Mouse (Mus musculus): Measurements from ENCODE around the gene Lrch1. TPM values are rescaled to one million over a fixed set of nuclear protein-coding genes. Genes with fewer than 3 reads are reported as not detected.

Gene Lrch1
- polyA plus RNA-seq, 1 experiment from 2014 or later, result 16.6 TPM

- Histone ChIP-seq H3K27me3 (replicated peaks) (no peaks in the 10 kb centered on the region), H3K9me3 (replicated peaks) (peaks cover 5% of the 10 kb centered on the region; the same call in 1 of the 2 replicates), H3K4me2 (no peak overlapping the region), H3K4me3 (no peak overlapping the region), H3K4me1 (replicated peaks) (peaks cover 8% of the 10 kb centered on the region; the same call in 1 of the 2 replicates), H3K36me3 (peaks cover 15% of the 10 kb centered on the region), H3K27ac (ENCODE audit: poor library complexity, severe bottlenecking) (no peak overlapping the region), H3K9ac (no peak overlapping the region)
- 55% methylated on average over 10 of the region's 10 CpGs for WGBS
- no peak for ATAC-seq (ENCODE audit: insufficient number of reproducible peaks, low FRiP score)
Measured at GRCm38 (mm10) chr14:74764191-74764918, 183.3 kb downstream of the Lrch1 start.

- 98% methylated on average over 6 of the region's 6 CpGs for WGBS
- H3K4me1 ChIP-seq (replicated peaks), result peaks cover 15% of the 10 kb centered on the region
- H3K36me3 ChIP-seq, result peaks cover 51% of the 10 kb centered on the region
- no peak overlapping the region for H3K4me2 ChIP-seq
- no peak overlapping the region for H3K4me3 ChIP-seq
- no peak for ATAC-seq (ENCODE audit: insufficient number of reproducible peaks, low FRiP score)
- no peak overlapping the region for H3K9ac ChIP-seq
- no peak overlapping the region for H3K27ac ChIP-seq (ENCODE audit: poor library complexity, severe bottlenecking)
- H3K9me3 ChIP-seq (replicated peaks), result no peaks in the 10 kb centered on the region
- H3K27me3 ChIP-seq (replicated peaks), result no peaks in the 10 kb centered on the region
Measured at GRCm38 (mm10) chr14:74736850-74737249, 210.8 kb downstream of the Lrch1 start.

DNA sequence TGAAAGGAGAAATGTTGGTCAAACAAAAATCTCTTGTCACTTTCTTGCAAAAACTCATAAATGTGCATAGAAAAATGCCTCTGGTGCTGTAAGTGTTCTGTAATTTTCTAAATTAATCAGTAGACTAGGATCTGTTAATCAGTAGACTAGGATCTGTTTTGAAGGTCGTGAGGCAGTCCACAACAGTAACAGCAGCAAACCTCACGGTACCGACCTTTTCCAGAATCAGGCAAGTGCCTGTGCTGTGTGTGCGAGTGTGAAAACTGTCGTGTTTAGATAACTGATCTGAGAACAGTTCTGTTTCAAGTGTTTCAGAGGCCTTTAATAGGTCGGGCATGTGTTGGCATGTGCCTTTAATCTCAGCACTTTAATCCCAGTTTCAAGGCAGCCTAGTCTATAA lies 212.2 kb downstream of the Lrch1 start:
- H3K4me1 ChIP-seq (replicated peaks), result peaks cover 15% of the 10 kb centered on the region
- no peak overlapping the region for H3K4me3 ChIP-seq
- no peak overlapping the region for H3K9ac ChIP-seq
- ATAC-seq (ENCODE audit: insufficient number of reproducible peaks, low FRiP score), result no peak
- no peaks in the 10 kb centered on the region for H3K9me3 ChIP-seq (replicated peaks)
- H3K4me2 ChIP-seq, result no peak overlapping the region
- no peaks in the 10 kb centered on the region for H3K27me3 ChIP-seq (replicated peaks)
- no peak overlapping the region for H3K27ac ChIP-seq (ENCODE audit: poor library complexity, severe bottlenecking)
- WGBS, result 46% methylated on average over 6 of the region's 6 CpGs
- peaks cover 38% of the 10 kb centered on the region for H3K36me3 ChIP-seq

DNA sequence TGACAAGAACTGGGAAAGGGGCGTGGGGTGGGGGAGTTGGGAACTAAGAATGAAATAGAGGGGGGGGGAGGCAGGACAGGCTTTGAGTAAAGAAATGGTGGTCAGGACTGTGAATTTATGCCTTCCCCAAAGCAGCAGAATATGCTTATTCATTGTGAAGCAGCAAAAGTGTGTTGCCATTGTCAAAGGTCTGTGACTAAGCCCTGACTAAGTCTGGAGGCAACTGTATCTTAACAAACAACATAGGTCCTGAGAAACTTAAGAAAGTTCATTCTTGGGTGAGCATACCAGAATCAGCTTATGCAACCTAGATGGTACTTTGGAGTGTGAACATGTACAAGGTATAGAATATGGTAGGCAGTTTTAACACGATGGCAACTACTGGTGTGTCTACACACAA lies 214.3 kb downstream of the Lrch1 start:
- 68% methylated on average over 2 of the region's 2 CpGs for WGBS

GRCm38 (mm10) chr14:74732079-74732783 lies 215.4 kb downstream of the Lrch1 start, which contains the start of gene Esd:
Gene Esd (plus strand): TSS chr14:74732297.
- Histone ChIP-seq H3K27me3 (replicated peaks) (no peaks in the 10 kb centered on the region), H3K4me1 (replicated peaks) (peaks cover 15% of the 10 kb centered on the region)
- WGBS, result under 1% methylated on average over 53 of the region's 53 CpGs

More for the DNA sequence above, 214.3 kb downstream of the Lrch1 start:
- peaks cover 19% of the 10 kb centered on the region for H3K36me3 ChIP-seq
- no peak for ATAC-seq (ENCODE audit: insufficient number of reproducible peaks, low FRiP score)
- H3K4me2 ChIP-seq, result peak overlapping the region; percentile 63
- no peak overlapping the region for H3K27ac ChIP-seq (ENCODE audit: poor library complexity, severe bottlenecking)
- H3K4me3 ChIP-seq, result peak overlapping the region; percentile 79
- H3K4me1 ChIP-seq (replicated peaks), result peaks cover 15% of the 10 kb centered on the region
- H3K9ac ChIP-seq, result no peak overlapping the region
- no peaks in the 10 kb centered on the region for H3K27me3 ChIP-seq (replicated peaks)
- no peaks in the 10 kb centered on the region for H3K9me3 ChIP-seq (replicated peaks)

GRCm38 (mm10) chr14:74731221-74732078 lies 216.2 kb downstream of the Lrch1 start:
- peak overlapping the region; percentile 44; the same call in 1 of the 2 replicates for H3K9ac ChIP-seq
- WGBS, result 32% methylated on average over 9 of the region's 9 CpGs

More at GRCm38 (mm10) chr14:74732079-74732783, 215.4 kb downstream of the Lrch1 start, which contains the start of gene Esd:
- Histone ChIP-seq H3K36me3 (peaks cover 13% of the 10 kb centered on the region), H3K9me3 (replicated peaks) (no peaks in the 10 kb centered on the region), H3K27ac (ENCODE audit: poor library complexity, severe bottlenecking) (peak within 1 kb of the TSS; percentile 87), H3K4me2 (peak within 1 kb of the TSS; percentile 63), H3K4me3 (peak within 1 kb of the TSS; percentile 79), H3K9ac (peak within 1 kb of the TSS; percentile 80)
- ATAC-seq (ENCODE audit: insufficient number of reproducible peaks, low FRiP score), result peak; percentile 99

DNA sequence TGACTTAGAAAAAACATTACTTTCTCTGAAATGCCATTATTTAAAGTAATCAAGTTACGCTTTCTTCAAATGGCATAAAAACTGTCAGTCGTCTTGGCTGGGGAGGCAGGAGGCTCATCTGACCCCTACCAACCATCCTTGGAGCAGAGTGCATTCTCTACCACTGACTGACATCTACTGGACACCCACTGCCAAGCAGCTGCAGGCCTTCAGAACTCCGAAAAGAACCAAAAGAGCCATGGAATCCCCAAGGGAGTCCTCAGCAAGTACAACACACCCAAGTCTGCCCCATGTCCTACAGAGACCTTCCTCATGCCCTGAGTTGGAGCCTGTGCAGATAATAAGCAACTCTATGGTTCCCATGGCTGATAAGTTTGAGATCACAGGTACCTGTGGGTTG lies 224.1 kb downstream of the Lrch1 start:
- WGBS, result 64% methylated on average over 3 of the region's 3 CpGs
- H3K4me1 ChIP-seq (replicated peaks), result no peaks in the 10 kb centered on the region
- no peak overlapping the region for H3K4me3 ChIP-seq
- H3K27ac ChIP-seq (ENCODE audit: poor library complexity, severe bottlenecking), result no peak overlapping the region
- H3K9me3 ChIP-seq (replicated peaks), result no peaks in the 10 kb centered on the region
- no peaks in the 10 kb centered on the region; the same call in 1 of the 2 replicates for H3K27me3 ChIP-seq (replicated peaks)
- no peaks in the 10 kb centered on the region for H3K36me3 ChIP-seq
- no peak overlapping the region for H3K9ac ChIP-seq
- H3K4me2 ChIP-seq, result no peak overlapping the region
- no peak for ATAC-seq (ENCODE audit: insufficient number of reproducible peaks, low FRiP score)

More at GRCm38 (mm10) chr14:74731221-74732078, 216.2 kb downstream of the Lrch1 start:
- Histone ChIP-seq H3K27me3 (replicated peaks) (no peaks in the 10 kb centered on the region), H3K4me3 (peak overlapping the region; percentile 79), H3K4me2 (peak overlapping the region; percentile 63), H3K36me3 (0 out of 2 replicates have a peak, but pooled peaks cover 6% of the 10 kb centered on the region), H3K27ac (ENCODE audit: poor library complexity, severe bottlenecking) (no peak overlapping the region), H3K4me1 (replicated peaks) (peaks cover 15% of the 10 kb centered on the region), H3K9me3 (replicated peaks) (no peaks in the 10 kb centered on the region)
- no peak for ATAC-seq (ENCODE audit: insufficient number of reproducible peaks, low FRiP score)

- no peaks in the 10 kb centered on the region for H3K36me3 ChIP-seq
- no peaks in the 10 kb centered on the region for H3K9me3 ChIP-seq (replicated peaks)
- H3K27me3 ChIP-seq (replicated peaks), result 0 out of 2 replicates have a peak, but pooled peaks cover 3% of the 10 kb centered on the region
- WGBS, result 19% methylated on average over 3 of the region's 3 CpGs
- no peak overlapping the region for H3K4me3 ChIP-seq
- no peak for ATAC-seq (ENCODE audit: insufficient number of reproducible peaks, low FRiP score)
- no peak overlapping the region for H3K9ac ChIP-seq
- H3K4me1 ChIP-seq (replicated peaks), result no peaks in the 10 kb centered on the region
- H3K4me2 ChIP-seq, result no peak overlapping the region
- no peak overlapping the region for H3K27ac ChIP-seq (ENCODE audit: poor library complexity, severe bottlenecking)
Measured at GRCm38 (mm10) chr14:74709054-74709453, 238.6 kb downstream of the Lrch1 start.

Data from heart, embryonic 12.5 days (tissue).